Mouse (Mus musculus) ZHBTc4 (cell line): ENCODE measurements around the gene Nfatc2.

Experiments used
- DNase-seq: peaks from one replicate; pipeline ENCODE4 v3.0.0-alpha.2; 2011; ENCODE audit warnings: low read depth, low spot score

Nfatc2 gene

DNA sequence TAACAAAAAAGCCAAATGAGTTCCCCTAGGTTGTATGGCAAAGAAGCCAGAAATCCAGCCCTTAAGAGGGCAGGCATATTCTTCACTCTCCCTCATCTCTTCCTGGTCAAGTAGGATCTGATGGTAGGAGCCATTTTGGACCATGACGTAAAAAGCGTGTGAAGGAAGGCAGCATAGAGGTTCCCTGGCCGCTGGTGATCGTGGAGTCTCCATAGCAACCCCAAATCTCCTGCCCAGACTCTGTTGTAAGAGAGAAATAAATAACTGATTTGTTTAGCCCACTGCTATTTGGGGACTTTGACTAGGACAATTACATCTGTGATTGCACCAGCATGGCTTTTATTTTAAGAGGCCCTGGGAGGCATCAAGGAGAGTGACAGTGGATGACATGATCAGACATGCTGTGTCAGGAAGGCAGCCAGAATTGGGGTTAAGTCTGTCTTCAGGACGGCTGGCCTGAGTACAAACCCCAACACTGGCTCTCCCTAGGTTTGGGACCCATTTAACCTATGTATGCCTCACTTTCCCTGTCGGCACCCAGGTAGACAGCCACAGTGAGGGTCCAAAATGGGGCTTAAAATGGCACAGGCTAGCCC, 8.3 kb upstream of the Nfatc2 start:
- no peak for DNase-seq

DNA sequence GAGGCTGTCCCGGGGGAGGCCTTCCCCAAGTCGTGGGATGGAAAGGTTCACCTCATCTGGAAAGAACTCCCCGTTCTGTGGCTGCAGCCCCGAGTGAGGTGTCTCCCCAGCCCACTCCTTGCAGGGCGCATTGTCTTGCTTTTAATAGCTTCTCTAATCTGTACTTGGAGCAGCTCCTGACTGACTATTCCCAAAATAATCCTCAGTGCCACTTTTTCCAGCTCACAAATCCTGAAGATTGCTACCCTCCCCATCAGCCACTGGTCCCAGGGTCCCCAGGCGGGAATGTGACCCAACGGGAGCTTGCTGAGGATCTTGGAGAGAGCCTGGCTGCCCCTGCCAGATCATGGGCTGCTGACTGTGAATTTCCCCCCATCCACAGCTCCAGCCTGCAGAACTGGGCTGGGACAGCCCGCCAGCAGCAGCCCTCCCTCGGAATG, 6.7 kb upstream of the Nfatc2 start:
- DNase-seq = no peak

DNA sequence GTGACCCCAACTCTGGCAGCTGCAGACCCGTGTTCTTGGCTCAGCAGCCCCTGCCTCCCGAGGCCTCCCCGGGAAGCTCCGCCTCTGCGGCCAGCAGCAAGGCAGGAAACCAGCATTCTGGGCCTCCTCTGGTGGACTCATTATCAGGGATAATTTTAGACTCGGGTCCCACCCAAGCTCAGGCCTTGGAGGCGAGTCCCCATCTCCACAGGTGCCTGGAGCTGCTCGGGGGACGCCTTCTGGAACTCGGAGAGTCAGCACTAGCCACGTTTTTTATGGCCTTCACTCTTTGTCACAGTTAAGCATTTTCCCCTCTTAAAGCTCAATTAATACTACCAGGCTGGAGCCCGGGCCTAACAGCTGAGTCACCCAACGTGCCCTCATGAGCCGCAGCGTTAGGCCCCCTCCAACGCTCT, 3.2 kb upstream of the Nfatc2 start:
- DNase-seq = peak; percentile 32

DNA sequence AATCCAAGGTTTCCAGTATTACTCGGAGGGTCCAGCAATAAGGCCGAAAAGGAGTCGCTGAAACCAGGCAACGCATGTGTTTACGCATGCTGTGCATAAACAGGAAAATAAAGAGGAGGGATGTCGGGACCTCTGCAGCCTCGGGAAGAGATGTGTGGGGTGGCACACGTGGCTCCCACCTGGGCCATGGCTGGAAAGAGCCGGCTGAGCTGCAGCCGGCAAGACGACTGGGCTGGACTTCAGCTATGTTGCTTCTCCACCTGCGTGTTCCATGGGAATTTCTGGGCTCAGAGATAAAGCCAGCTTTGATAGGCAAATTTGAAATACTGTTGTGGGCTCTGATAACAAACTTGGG, 907 bp upstream of the Nfatc2 start:
- DNase-seq = no peak

DNA sequence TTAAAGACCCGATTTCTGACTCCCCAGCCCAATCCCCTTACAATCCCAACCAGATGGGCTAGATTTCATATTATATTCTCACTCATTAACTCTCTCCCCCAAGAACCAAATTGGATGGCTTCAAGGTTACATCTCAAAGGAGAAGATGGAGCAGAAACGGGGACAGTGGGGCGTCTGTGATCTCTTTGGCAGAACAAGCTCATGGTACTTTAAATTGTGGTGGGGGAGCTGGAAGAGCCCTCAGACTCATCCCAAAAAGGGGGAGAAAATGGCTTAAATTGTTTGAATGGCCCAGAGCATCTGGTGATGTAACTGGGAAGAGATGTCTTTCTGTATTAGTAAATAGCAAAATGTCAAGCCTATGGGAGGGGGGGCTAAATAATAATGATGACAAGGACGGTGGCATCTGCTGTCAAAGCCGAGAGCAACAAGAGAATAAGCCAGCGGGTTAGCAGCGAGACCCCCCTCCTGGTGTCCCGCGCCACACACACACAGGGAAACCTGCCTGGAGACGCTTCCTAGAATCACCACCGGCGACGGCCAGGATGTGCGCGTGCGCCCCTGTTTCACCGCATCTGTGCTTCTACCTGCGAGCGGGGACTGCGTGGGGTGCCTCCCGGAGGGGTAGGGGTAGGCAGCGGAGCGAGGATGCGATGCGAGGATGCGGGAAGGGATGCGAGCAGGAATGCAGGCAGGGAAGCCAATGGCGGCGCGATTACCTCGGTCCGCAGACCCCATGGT, 537 bp downstream of the Nfatc2 start:
- DNase-seq = peak; percentile 55

DNA sequence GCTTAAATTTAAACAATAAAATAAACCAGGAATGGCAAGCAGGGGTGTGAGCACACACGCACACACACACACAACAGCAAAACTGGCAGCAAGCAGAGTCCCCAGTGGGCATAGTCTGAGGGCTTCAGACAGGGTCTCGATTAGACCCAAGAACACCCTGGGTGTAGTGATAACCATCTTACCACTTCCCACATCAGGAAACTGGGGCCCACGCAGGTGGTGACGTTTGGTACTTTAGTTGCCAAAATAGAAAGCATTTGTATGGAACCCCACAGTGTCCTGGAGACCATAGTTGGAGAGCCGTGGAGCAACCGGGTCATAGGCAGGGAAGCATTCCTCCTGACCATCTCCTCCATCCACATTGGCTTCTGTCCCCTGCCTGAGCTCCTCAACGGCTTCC, 5.8 kb downstream of the Nfatc2 start:
- no peak for DNase-seq

DNA sequence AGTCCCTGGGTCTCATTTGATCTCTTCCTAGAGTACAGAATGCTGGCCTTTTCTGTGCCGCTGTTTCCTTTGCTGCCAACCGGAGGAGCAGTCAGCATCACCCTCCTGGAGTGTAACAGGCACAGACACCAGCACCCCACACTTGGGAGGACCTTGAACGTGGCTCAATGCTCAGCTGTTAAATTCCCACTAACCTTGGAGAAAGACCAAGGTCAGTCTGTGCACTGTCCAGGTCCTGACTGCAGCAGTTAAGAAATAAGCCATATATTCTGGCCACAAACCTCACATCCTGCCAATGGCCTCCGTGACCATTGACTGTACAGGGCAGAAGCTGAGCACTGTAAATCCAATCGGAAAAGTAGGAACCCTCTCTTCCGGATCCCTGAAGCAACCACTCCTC, 7.8 kb downstream of the Nfatc2 start:
- no peak for DNase-seq

DNA sequence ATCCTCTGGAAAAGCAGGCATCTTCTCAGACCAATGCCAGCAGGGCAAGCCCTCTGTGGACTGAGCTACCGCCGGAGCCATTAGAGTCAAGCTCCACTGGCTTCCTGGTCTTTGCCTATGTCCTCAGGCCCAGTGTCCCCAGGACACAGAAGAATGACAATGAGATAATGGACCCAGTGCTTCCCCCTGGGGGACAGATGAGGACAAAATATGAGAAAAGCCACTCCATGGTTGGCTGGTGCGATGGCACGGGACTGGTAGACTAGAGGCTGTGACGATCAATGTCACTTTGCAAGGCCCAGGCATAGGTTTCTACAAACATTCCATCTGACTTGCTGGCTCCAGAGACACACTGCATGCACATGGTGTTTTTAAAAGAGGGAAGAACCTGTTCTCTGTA, 8.5 kb downstream of the Nfatc2 start:
- no peak for DNase-seq

DNA sequence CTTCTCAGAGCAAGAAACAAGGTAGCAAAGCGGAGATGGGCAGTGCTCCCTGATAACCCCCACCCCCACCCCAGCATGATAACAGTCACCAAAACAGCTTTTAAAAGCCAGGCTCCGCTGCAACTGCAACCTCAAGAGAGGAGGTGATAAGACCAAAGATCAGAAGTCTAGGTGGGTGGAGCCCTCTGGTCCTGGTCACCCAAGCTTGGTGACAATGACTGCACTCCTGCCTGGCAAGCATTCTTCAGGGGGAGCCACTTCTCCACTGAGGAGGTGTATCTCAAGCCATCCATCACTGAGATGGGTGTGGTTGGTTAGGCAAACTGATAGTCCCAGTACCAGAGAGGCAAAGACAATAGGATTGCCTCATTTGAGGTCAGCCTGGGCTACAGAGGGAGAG, 10.4 kb downstream of the Nfatc2 start:
- DNase-seq = no peak

DNA sequence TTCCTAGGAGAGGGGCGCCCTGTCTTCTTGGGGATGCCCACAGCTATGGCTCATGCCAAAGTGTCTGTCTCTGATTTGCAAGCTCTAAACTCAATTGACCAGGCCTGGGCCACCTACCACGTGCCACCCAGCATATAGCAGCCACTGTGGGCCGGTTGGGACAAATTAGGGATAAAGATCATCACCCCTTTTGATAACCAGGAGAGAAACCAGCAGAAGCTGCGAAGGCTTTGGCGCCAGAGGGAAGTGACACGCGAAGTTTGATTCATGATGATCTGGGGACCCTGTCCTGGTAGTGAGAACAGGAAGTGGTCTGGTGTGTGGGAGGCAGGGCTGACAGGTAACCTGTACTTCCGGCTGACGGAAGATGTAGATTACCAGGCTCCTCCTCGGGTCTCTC, 10.9 kb downstream of the Nfatc2 start:
- no peak for DNase-seq

DNA sequence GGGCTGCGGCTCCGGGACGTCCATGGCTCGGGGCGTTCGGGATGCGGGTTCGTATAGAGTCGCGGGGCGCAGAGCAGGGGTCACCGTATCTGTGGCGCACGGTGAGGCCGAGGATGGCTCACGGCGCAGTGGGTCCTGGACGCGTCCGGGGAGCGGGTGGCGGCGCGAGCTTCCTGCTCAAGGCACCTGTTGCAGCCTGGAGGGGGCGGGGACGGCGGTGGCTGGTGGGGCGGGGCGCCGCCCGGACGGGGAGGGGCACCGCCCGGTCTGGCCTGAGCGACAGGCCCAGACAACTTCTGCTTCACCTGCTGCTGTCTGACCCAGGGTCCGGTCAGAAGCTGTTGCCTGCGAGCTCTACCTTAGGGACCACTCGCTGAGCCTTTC, 11.3 kb downstream of the Nfatc2 start:
- peak; percentile 84 for DNase-seq

DNA sequence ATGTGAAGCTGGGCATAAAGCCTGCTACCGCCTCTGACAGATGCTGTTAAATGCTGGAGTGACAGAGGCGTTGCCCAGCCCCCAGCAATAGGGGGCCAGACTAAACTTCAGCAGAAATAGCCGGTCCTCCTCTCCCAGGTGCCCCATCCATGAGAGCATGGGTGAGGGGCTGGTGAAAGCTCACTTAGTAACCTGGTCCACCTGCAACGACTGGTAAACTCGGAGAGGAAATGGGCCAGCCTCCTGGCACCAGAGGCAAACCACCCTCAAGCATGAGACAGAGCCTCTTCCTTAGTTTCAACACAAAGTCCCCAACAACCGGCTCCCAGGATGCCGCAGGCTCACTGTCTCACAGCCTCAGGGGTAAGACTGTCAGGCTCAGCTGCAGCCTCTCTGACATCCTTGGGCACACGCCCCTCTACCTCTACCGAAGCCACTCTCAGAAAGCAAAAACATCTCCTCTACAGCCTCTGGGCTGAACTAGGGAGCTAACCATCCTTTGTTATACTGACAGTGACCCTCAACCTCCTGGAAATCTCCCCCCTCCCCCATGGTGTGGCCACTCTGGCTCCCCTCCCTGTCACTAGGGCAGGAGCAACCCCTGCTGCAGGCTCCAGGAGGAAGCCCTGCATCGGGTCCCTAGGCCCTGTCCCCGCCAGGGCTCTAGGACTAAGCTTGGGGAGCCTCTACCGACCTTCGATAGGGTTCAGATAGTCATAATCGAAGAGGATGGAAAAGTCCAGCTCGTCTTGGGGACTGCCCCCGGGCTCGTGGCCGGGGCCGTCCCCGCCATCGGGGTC, 11.9 kb downstream of the Nfatc2 start:
- peak; percentile 27 for DNase-seq

DNA sequence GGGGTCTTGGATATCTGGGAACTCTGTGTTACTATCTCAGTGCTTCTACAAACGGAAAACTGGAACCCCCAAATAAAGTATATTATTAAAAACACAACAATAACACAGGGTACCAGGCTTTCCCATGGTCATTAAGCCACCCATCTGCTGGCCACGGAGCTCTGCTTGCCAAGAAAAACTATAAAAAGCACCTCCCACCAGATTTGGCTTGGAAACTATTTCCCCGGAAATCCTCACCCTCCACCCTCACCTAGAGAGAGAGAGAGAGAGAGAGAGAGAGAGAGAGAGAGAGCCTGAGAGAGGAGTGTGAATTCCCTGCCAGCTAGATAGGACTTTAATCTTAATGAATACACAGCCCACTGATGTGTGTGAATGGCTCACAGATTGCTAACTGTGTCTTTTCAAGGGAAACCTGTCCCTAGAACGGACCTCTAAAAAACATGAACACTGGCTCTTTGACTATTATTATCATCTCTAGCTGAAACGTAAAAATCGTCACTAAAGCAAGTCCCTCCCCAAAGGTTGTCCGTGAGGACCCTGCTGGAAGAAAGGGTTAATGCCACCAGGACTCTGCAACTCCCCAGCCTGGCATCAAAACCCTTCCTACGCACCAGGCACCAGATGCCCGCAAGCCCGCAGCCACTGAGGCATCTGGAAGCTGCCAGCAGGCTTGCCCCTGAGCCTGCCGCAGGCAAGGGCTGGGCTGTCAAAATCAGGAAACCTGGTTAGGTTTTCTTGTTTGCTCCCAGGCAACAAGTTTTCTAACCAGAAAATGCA, 12.7 kb downstream of the Nfatc2 start:
- no peak for DNase-seq

DNA sequence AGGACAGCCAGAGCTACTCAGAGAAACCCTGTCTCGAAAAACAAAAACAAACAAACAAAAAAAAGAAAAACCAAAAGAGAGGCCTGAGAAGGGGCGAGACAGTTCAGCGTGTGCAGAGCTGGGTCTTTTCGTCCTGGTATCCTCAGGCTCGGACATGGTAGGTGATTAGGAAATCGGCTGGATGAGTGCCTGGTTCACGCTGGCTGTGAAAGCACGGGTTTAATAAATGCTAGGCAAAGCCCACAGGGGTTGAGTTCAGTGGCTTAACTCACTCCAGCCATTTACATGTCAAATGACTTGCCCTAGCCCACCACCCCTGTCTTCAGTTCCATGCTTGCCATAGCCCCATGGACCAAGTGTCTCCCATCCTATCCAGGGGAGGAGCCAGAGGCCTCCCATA, 14.3 kb downstream of the Nfatc2 start:
- DNase-seq = no peak

DNA sequence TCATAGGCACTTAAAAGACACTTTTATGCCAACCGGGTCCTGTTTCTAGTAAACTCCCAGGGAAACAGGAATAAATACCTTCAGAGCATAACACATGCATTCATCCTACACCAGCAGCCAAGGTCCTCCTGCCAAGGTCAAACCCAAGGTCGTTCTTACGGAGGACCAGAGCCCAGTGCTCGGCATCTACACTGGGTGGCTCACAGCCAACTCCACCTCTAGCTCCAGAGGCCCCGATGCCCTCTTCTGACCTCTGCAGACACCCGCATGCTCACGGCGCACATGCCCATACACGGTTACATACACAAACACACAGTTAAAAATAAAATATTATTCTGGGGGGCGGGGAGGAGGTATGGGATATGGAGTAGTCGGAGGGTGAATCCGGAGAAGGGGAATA, 14.9 kb downstream of the Nfatc2 start:
- no peak for DNase-seq

DNA sequence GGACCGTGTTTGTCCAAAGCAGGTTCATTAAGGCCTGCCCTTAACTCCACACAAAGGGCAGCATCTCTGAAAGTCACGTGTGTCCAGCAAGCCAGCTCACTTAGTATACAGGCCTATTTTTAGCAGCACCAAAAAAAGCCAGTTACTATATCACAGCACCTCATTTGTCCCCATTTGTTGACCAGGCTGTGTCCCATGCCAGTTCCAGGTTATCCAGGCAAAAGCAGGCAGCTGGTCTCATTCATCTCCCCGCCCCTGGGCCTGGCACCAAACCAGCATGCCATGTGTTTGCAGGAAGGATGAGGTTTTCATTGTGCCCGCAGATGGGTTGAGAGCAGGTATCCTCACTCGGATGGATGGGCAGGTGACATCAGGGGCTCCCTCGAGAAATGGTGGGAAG, 16.6 kb downstream of the Nfatc2 start:
- no peak for DNase-seq

DNA sequence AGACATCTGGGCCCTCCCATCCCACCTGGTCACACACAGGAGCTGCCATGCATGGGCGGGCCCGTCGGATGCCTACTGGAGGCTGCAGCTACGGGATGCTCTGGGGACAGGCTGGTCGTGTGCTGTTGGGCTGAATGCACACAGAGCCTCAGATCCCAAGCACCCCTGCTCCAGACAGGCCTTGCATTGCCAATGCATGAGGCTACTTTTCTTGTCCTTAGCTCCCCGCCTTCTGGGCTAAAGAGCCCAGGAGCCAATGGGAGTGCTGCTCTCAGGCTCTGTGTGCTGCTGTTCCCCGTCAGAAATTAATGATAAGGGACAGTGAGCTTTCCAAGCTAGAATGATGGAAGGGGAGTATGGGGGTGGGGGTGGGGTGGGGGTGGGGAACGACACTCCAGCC, 17.0 kb downstream of the Nfatc2 start:
- DNase-seq = no peak

DNA sequence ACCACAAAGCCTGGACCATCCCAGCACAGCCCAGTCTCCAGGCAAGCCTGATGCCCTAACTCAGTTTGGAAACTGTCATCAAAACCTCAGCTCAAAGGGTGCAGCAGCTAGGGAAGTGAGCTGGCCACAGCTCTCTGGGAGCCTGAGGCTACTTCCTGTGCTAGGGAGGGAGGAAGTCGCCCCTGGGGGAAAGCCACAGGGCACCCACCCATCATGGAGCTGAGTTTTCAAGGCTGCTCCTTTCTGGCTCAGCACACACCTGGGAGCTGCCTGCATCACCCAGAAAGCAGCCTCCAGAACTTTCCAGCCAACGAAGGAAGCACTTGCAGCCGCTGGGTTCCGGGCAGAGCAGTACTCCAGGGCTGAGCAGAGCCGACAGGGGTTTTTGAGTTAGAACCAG, 18.4 kb downstream of the Nfatc2 start:
- DNase-seq = no peak

DNA sequence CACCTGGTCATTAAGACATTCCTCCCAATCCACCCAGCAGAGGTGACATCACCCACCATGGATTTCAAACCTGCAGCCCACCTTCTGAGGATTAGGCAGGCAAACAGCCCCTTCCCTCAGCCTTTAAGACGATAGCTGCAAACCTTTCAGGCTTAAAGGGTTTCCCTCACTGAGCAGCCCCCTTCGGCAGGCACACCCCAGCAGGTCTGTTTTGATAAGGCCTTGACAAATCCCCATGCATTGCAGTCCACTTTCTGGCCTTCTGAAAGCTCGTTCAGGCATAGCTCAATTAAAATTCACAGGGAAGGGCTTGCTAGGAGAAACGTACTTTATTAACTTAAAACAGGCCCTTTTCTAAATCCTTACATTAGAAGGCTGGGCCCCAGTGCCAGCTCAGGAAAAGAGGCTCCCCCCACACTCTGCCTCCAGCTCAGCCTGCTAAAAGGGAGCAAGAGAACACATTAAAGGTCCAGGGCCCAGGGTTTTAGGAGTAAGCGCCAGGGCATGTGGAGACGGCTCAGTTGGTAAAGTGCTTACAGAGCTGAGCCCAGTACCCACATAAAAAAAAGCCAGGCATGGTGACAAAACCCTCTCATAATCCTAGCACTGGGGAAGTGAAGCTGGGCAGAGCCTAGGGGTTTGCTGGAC, 20.1 kb downstream of the Nfatc2 start:
- DNase-seq = no peak

DNA sequence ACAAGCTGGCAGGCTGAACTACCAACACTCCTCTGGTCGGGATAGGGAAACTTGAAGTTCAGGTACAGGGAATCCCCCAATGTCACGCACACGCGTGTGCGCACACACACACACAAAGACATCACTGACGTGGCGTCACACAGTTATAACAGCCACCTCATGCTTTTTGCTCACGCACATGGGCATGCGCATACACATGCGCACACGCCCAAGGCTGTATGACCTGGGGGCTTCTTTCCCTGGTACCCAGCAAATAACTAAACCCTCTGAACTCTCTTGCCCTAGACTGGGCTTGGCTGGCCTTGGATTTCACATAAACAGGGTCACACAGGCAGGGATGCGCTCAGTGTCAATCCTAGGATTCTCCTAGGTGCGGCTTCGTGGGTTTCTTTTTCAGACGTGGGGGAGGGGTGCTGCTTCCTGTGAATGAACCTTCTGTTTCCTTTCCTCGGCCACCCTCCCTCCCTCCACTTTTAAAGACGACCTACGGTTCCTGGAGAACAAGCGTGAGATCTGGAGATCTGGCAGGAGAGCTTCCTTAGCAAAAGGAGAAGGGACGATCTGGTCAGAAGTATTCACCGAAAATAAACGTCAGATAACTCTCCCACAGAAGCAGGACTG, 21.1 kb downstream of the Nfatc2 start:
- peak; percentile 24 for DNase-seq

DNA sequence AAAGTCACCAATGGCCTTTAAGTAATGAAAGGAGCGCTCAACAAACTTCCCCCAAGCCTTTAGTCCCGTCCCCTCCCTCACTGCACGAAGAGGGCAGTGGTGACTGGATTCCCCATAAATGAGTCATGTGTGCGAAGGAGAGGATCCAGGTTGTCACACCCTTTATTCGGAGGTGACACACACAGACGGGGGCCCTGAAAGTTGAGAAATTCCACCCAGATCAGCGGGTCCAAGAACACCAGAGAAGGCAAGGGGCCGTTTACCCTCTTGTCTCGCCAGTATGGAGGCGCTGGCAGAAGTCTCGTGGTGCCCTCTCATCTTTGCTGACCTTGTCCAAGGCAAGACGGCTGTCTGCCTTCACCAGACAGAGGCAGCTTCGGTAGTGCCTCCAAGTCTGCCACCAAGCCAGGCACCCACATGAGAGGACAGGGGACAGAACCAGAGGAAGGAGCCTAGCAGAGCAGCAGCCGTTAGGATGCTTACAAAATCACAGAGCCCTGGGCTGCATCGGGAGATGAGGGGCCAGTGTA, 21.8 kb downstream of the Nfatc2 start:
- DNase-seq = no peak
